Mouse (Mus musculus): Measurements from ENCODE around the gene Rnase13. TPM values are rescaled to one million over a fixed set of nuclear protein-coding genes. Genes with fewer than 3 reads are reported as not detected.

Rnase13 gene
- polyA plus RNA-seq, 1 experiment from 2014 or later = not detected

DNA sequence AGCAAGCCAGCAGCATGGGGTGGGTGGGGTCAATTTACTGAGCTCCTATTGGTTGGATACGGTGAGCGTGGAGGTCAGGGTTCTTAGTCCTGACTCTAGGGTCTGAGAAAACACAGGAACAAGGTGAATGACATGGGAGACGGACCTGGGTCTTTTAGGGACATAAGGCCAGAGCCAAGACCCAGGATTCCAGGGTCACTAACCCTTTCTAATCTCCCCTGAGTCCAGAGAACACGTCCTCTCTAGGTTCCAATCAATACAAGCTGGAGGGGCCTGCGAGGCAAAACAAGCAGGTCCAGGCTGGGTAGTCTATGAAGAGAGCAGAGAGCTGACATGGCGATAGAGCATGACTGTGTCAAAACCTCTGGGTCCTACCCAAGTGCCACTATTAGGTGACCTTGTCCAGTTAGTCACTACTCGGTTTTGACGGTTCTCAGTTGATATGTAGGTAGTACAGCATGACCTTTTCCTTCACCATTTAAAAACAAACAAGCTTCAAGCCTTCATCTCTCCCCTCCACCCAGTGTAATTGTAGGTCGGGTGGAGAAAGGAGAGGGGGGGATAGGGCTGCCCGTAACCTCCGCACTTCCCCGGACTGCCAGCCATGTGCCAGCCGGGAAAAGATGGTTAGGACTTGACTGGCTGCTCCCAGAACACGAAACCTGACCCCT is 10.0 kb downstream of the Rnase13 start:
- Histone ChIP-seq H3K27ac (no peak overlapping the region), H3K36me3 (no peaks in the 10 kb centered on the region), H3K27me3 (replicated peaks) (peaks cover 43% of the 10 kb centered on the region), H3K4me2 (peak overlapping the region; percentile 97), H3K4me1 (peaks cover 50% of the 10 kb centered on the region), H3K9ac (peak overlapping the region; percentile 66), H3K4me3 (peak overlapping the region; percentile 63), H3K9me3 (replicated peaks) (no peaks in the 10 kb centered on the region)
- ATAC-seq = peak; percentile 35
- WGBS (ENCODE audit: insufficient replicate concordance) = 8% methylated on average over 14 of the region's 14 CpGs

DNA sequence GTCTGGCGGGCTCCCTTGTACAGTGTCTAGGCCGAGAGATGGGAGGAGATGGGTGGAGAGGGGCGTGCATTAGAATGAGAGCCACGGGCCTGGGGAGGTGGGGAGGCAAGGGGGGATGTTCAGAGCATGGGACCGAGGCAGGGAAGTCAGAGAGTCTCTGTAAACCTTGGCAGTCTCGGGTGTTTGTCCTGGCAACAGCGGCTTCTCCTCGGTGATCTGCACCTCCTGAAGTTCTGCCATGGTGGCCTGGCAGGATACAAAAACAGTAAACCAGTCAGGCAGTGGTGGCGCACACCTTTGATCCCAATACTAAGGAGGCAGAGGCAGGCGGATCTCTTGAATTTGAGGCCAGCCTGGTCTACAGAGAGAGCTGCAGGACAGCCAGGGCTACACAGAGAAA is 11.3 kb downstream of the Rnase13 start:
- Histone ChIP-seq H3K4me3 (no peak overlapping the region), H3K9ac (no peak overlapping the region), H3K27ac (no peak overlapping the region), H3K36me3 (no peaks in the 10 kb centered on the region), H3K27me3 (replicated peaks) (peaks cover 42% of the 10 kb centered on the region), H3K4me2 (no peak overlapping the region), H3K9me3 (replicated peaks) (no peaks in the 10 kb centered on the region), H3K4me1 (peaks cover 63% of the 10 kb centered on the region)
- no peak for ATAC-seq
- 78% methylated on average over 10 of the region's 10 CpGs for WGBS (ENCODE audit: insufficient replicate concordance)

DNA sequence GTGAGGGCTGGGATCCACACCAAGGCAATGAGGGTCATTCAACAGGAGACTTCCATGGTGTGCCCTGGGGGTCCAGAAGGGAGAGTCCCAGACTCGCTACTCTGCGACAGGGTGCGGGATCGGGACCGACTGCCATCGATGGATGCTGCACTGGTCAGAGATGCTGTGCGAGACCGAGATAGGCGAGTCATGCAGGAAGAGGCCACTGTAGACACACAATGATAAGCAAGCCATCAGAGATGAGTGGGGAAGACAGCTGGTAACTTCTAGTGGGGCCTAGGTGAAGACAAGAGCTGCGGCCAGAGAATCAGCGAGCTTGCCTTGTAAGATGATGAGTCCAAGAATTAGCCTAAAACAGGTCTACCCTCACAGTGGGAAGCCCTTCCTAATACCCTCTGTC is 16.5 kb downstream of the Rnase13 start:
- no peaks in the 10 kb centered on the region for H3K36me3 ChIP-seq

DNA sequence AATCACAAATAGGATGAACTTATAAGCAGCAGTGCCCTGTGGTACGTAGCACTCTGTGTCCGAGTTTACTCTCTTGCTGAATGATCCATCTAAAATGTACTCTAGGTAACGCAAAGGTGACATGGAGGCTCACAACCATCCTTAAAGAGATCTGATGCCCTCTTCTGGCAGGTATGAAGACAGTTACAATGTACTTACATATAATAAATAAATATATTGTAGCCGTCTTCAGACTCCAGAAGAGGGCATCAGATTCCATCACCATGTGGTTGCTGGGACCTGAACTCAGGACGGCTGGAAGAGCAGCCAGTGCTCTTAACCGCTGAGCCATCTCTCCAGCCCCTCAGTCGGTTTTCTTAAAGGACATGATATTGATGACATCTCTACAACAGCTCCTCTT is 17.9 kb downstream of the Rnase13 start:
- H3K9me3 ChIP-seq (replicated peaks) = no peaks in the 10 kb centered on the region
- H3K4me2 ChIP-seq = no peak overlapping the region
- ATAC-seq = no peak
- 55% methylated on average over 7 of the region's 7 CpGs for WGBS (ENCODE audit: insufficient replicate concordance)
- H3K36me3 ChIP-seq = no peaks in the 10 kb centered on the region
- no peak overlapping the region for H3K27ac ChIP-seq
- H3K27me3 ChIP-seq (replicated peaks) = peaks cover 3% of the 10 kb centered on the region; the same call in 1 of the 2 replicates
- H3K4me1 ChIP-seq = peaks cover 38% of the 10 kb centered on the region
- no peak overlapping the region for H3K9ac ChIP-seq
- no peak overlapping the region for H3K4me3 ChIP-seq

More for the DNA sequence above, 16.5 kb downstream of the Rnase13 start:
- Histone ChIP-seq H3K27ac (no peak overlapping the region), H3K4me2 (peak overlapping the region; percentile 51), H3K27me3 (replicated peaks) (peaks cover 6% of the 10 kb centered on the region; the same call in 1 of the 2 replicates), H3K4me3 (peak overlapping the region; percentile 9; the same call in 1 of the 2 replicates), H3K9me3 (replicated peaks) (no peaks in the 10 kb centered on the region), H3K9ac (peak overlapping the region; percentile 18; the same call in 1 of the 2 replicates), H3K4me1 (peaks cover 38% of the 10 kb centered on the region)
- WGBS (ENCODE audit: insufficient replicate concordance) = 16% methylated on average over 11 of the region's 11 CpGs
- peak; percentile 80 for ATAC-seq

DNA sequence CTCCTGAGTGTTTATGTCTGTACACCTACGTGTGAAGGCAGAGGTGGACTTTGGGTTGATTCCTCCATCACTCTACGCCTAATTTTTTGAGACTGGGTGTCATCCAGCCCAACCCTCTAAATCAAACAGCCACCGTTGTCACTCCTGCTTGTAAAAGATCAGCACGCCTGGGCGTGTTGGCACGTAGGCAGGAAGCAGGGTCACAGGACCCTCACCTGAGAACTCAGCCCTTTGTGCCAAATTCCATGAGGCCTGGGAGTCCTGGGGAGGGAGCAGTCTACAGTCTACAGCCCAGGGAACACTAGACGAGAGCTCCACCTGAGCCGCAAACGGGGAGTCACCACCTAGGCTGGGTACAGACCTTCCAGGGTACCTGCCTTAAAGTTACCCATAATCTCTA is 18.8 kb downstream of the Rnase13 start:
- no peaks in the 10 kb centered on the region for H3K36me3 ChIP-seq
- H3K27me3 ChIP-seq (replicated peaks) = 0 out of 2 replicates have a peak, but pooled peaks cover 3% of the 10 kb centered on the region
- no peaks in the 10 kb centered on the region for H3K9me3 ChIP-seq (replicated peaks)
- ATAC-seq = no peak
- H3K4me2 ChIP-seq = no peak overlapping the region
- 75% methylated on average over 9 of the region's 9 CpGs for WGBS (ENCODE audit: insufficient replicate concordance)
- no peak overlapping the region for H3K27ac ChIP-seq
- no peak overlapping the region for H3K4me3 ChIP-seq
- H3K4me1 ChIP-seq = peaks cover 36% of the 10 kb centered on the region
- H3K9ac ChIP-seq = no peak overlapping the region

DNA sequence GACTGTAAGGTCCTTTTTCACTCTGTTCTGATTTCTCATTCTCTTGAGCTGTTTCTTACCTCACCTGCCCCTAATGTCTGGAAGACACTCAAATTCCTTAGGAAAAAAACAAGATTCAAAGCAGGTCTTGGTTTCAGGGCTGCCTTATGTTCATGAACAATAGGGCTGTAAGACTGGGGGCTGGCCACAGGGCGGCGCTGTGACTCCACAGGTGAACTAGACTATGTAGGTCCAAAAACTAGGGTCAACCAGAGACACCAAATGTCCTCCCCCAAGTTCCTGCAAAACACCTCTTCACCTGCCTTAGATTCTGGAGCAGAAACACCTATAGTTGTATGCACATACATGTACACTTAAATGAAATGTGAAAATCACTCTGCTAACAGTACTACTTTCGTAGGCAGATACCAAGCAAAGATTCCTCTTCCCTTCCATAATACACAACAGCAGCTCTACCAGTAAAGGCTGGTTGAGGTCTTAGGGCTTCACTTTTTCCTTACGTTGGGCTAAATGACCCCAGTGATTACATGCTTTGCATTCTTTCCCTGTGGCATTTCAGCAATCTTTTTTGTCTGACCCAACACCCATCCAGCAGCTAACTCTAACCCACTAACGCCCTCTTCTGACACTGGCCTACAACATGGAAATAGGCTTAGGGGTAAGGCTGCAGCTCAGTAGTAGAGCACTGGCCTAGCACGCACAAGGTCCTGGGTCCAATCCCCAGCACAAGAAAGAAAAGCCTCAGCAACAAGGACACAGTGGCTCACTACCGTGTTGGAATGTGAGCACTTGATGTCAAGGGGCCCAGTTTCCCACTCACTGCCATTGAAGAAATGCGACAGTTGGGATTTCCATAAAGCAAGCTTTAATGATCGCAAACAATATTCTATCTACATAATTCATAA is 19.5 kb downstream of the Rnase13 start:
- no peaks in the 10 kb centered on the region for H3K36me3 ChIP-seq
- ATAC-seq = no peak
- WGBS (ENCODE audit: insufficient replicate concordance) = 55% methylated on average over 9 of the region's 9 CpGs
- H3K4me3 ChIP-seq = no peak overlapping the region
- no peak overlapping the region for H3K9ac ChIP-seq
- no peaks in the 10 kb centered on the region for H3K9me3 ChIP-seq (replicated peaks)
- H3K27ac ChIP-seq = no peak overlapping the region
- H3K4me2 ChIP-seq = no peak overlapping the region
- H3K27me3 ChIP-seq (replicated peaks) = 0 out of 2 replicates have a peak, but pooled peaks cover 3% of the 10 kb centered on the region
- H3K4me1 ChIP-seq = peaks cover 28% of the 10 kb centered on the region

DNA sequence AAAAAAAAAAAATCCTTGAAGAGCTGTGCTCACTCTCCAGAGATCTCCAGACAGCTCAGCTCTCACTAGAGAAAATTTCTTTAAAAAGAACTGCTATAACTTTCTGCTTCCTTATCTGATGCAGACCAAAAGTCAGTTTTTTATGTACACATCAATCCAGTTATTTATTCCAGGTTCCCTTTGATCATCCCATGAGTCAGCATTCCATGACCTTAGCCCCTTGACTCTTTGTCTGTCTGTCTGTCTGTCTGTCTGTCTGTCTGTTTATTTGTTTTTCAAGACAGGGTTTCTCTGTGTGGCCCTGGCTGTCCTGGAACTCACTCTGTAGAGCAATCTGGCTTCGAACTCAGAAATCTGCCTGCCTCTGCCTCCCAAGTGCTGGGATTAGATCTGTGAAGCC is 23.2 kb downstream of the Rnase13 start:
- Histone ChIP-seq H3K27ac (no peak overlapping the region), H3K4me2 (no peak overlapping the region), H3K4me1 (peaks cover 15% of the 10 kb centered on the region), H3K27me3 (replicated peaks) (peaks cover 10% of the 10 kb centered on the region), H3K9ac (no peak overlapping the region), H3K9me3 (replicated peaks) (no peaks in the 10 kb centered on the region), H3K4me3 (no peak overlapping the region), H3K36me3 (no peaks in the 10 kb centered on the region)
- 73% methylated on average over 1 of the region's 1 CpGs for WGBS (ENCODE audit: insufficient replicate concordance)
- no peak for ATAC-seq

DNA sequence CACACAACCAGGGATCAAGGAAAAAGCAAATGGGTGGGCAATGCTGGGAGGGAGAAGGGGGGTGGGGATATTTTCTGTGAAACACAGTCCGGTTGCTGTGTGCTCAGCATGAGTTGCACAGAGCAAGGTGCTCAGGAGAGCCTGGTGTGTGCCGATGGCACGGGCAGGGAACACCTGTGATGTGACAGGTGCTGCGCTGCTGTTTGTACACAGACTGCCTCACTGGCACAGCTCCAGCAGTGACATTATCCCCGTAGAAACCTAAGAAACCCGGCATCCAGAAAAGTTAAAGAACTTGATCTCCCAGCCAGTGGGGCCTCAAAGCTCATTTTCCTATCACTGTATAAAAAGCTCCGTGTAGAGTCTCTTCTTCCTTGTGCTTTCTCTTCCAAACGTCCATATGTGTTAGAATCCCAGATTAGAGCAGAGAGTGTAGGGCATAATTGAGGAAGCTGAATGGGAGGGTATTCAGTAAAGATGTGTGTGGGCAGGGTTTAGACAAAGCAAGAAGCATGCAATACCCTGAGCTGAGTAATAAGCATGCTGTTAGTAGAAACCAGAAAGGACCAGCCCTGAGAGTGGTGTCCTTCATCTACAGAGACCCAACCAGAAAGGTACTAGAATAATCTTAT is 25.9 kb downstream of the Rnase13 start:
- peaks cover 30% of the 10 kb centered on the region for H3K4me1 ChIP-seq
- ATAC-seq = no peak
- peaks cover 7% of the 10 kb centered on the region for H3K36me3 ChIP-seq
- H3K4me3 ChIP-seq = no peak overlapping the region
- no peak overlapping the region for H3K9ac ChIP-seq
- H3K4me2 ChIP-seq = no peak overlapping the region
- H3K27me3 ChIP-seq (replicated peaks) = peaks cover 10% of the 10 kb centered on the region
- no peaks in the 10 kb centered on the region for H3K9me3 ChIP-seq (replicated peaks)
- no peak overlapping the region for H3K27ac ChIP-seq
- WGBS (ENCODE audit: insufficient replicate concordance) = 60% methylated on average over 8 of the region's 8 CpGs

DNA sequence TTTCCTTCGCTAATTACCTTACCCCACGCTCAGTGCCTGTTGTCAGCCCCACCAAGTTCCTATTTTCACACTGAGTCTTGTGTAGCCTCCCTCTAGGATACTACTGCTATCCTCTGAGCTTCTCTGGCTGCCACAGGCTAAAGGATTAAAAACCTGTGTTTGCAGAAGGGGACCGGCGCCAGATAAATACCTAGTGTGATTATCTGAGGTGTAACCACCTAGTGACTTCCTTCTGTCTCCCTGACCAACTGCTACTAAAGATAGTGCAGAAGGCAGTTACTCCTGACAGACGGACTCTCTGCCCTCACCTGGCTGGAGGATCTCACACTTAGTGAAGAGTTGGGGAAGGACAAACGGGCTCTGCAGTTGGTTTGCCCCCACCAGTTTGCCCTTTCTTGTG is 26.6 kb downstream of the Rnase13 start:
- Histone ChIP-seq H3K27me3 (replicated peaks) (peaks cover 7% of the 10 kb centered on the region), H3K9me3 (replicated peaks) (no peaks in the 10 kb centered on the region), H3K9ac (no peak overlapping the region), H3K27ac (no peak overlapping the region), H3K4me1 (peaks cover 30% of the 10 kb centered on the region), H3K4me2 (no peak overlapping the region), H3K4me3 (no peak overlapping the region), H3K36me3 (peaks cover 14% of the 10 kb centered on the region)
- 39% methylated on average over 6 of the region's 6 CpGs for WGBS (ENCODE audit: insufficient replicate concordance)
- ATAC-seq = no peak

DNA sequence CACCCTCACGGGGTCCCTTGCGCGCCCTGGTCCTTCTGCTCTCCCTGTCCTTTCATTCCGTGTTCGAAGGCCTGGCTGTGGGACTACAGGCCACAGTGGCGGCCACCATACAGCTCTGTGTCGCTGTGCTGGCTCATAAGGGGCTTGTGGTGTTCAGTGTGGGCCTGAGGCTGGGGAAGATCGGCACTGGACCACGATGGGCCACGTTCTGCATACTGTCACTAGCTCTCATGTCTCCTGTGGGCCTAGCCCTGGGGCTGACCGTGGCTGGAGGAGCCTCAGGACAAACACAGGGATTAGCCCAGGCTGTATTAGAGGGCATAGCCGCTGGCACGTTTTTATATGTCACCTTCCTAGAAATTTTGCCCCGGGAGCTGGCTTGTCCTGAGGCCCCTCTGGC is 27.5 kb downstream of the Rnase13 start:
- Histone ChIP-seq H3K36me3 (peaks cover 23% of the 10 kb centered on the region), H3K4me1 (peaks cover 30% of the 10 kb centered on the region), H3K27me3 (replicated peaks) (peaks cover 7% of the 10 kb centered on the region), H3K4me3 (no peak overlapping the region), H3K9me3 (replicated peaks) (no peaks in the 10 kb centered on the region), H3K27ac (no peak overlapping the region), H3K4me2 (no peak overlapping the region), H3K9ac (no peak overlapping the region)
- 71% methylated on average over 14 of the region's 14 CpGs for WGBS (ENCODE audit: insufficient replicate concordance)
- ATAC-seq = no peak

DNA sequence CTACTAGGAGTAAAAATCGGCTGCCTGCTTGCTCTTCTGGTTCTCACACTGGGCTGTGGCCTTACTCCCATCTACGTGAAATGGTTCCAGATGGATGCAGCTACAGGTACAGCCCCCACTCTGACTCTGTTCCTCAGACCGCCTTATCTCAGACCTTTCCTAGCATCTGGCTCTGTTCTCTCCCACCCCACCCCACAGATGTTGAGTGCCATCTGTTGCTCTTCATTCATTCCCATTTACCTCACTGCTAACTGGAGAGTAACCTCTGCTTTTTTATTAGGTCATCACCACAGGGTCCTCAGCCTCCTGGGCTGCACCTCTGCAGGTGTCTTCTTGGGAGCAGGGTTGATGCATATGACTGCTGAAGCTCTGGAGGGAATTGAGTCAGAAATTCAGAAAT is 28.8 kb downstream of the Rnase13 start:
- Histone ChIP-seq H3K4me1 (peaks cover 30% of the 10 kb centered on the region), H3K4me3 (no peak overlapping the region), H3K36me3 (peaks cover 35% of the 10 kb centered on the region), H3K27me3 (replicated peaks) (peaks cover 7% of the 10 kb centered on the region), H3K4me2 (0 out of 2 replicates have a peak overlapping the region, but pooled peaks have one; percentile 12), H3K9me3 (replicated peaks) (no peaks in the 10 kb centered on the region), H3K9ac (no peak overlapping the region), H3K27ac (no peak overlapping the region)
- WGBS (ENCODE audit: insufficient replicate concordance) = 42% methylated on average over 3 of the region's 3 CpGs
- ATAC-seq = peak; percentile 70

Measured in liver, embryonic 12.5 days (tissue).